Mouse (Mus musculus): ENCODE measurements around the gene Trabd2b. TPM values are rescaled to one million over a fixed set of nuclear protein-coding genes. Genes with fewer than 3 reads are reported as not detected.

The Trabd2b gene
- polyA plus RNA-seq, 1 experiment from 2014 or later: 0.37 TPM

DNA sequence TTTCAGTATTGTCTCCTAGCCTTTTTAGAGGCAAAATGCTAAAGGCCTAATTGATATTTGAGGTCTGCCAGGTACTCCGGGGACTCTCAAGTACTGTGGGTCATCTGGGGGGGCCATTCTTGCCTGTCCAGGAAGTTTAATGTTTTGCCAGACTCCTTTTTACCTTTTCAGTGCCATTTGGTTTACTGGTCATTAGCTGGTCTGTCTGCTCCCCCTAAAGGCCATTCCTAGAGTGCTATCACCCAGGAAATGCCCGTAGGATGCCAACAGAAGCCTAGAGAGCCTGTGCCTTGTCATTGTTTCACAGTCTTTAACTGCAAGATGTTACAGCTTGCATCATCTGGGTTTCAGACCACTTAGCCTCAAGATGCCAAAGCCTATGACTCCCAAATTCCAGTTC is 35.7 kb downstream of the Trabd2b start:
- Histone ChIP-seq H3K27me3 (replicated peaks; ENCODE audit: control insufficient read depth, insufficient read depth, low read length) (no peaks in the 10 kb centered on the region), H3K9ac (ENCODE audit: low read length) (no peak overlapping the region), H3K4me2 (ENCODE audit: low read length) (no peak overlapping the region), H3K4me1 (ENCODE audit: control insufficient read depth, insufficient read depth, low read length) (no peaks in the 10 kb centered on the region), H3K27ac (ENCODE audit: low read depth, low read length) (no peak overlapping the region), H3K4me3 (ENCODE audit: low read depth, low read length) (no peak overlapping the region), H3K9me3 (replicated peaks; ENCODE audit: control insufficient read depth, low read length) (no peaks in the 10 kb centered on the region), H3K36me3 (ENCODE audit: control insufficient read depth, insufficient read depth, low read length) (no peaks in the 10 kb centered on the region)
- DNase-seq (ENCODE audit: low spot score): peak; percentile 14
- ATAC-seq: no peak
- 64% methylated on average over 2 of the region's 2 CpGs for WGBS

DNA sequence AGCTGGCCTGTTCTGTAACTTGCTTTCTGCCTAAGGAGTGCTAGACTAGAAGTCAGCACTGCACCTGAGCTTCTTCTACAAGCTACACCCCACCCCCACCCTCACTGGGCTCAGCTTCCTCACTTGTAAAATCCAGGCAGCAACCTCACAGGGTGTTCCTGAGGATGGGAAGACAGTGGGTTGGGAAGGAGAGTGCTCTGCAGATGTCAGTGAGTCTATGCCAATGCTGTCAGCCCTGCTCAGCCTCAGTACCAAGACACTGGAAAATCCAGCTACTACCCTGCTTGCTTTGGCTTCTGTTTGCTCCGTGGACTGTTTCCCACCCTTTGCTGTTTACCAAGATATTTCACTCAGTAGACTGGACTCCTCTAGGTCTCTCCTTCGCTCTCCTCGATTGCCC is 36.1 kb downstream of the Trabd2b start:
- H3K9ac ChIP-seq (ENCODE audit: low read length): no peak overlapping the region
- no peaks in the 10 kb centered on the region for H3K36me3 ChIP-seq (ENCODE audit: control insufficient read depth, insufficient read depth, low read length)
- no peaks in the 10 kb centered on the region for H3K4me1 ChIP-seq (ENCODE audit: control insufficient read depth, insufficient read depth, low read length)
- H3K4me3 ChIP-seq (ENCODE audit: low read depth, low read length): no peak overlapping the region
- ATAC-seq (no peak), DNase-seq (ENCODE audit: low spot score) (no peak)
- no peak overlapping the region for H3K4me2 ChIP-seq (ENCODE audit: low read length)
- 89% methylated on average over 3 of the region's 3 CpGs for WGBS
- H3K27me3 ChIP-seq (replicated peaks; ENCODE audit: control insufficient read depth, insufficient read depth, low read length): no peaks in the 10 kb centered on the region
- H3K27ac ChIP-seq (ENCODE audit: low read depth, low read length): no peak overlapping the region
- H3K9me3 ChIP-seq (replicated peaks; ENCODE audit: control insufficient read depth, low read length): no peaks in the 10 kb centered on the region

DNA sequence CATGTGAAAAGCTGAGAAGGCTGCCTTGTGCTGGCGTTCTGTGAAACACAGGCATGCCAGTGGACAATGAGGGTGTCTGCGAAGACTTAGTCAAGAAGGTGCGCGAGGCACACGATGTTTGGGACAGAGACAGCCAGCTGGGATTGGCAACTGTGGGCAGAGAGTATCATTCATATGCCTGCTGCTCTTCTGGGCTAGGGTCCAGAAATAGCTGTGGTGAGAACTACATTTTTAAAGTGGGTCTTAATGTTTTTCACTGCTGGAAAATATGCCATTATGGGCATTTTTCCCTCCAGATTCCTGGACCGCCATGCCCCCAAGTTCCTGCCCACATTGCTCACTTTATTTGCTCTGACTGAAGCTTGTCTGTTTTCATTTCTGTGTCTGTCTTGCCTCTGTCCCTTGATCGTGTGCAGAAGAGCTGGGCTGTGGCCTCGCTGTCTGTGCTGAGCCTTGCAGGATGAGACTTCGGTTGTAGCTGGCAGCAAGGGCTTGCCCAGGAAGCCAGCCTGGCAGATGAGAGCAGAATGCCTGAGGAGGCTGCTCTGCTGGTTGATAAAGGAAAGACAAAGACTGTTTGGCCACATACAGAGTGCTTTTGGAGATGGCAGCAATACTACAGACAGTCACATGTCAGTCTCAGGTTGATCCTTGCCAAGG is 42.0 kb downstream of the Trabd2b start:
- no peaks in the 10 kb centered on the region for H3K4me1 ChIP-seq (ENCODE audit: control insufficient read depth, insufficient read depth, low read length)
- peak; percentile 46 for DNase-seq (ENCODE audit: low spot score)
- 79% methylated on average over 9 of the region's 9 CpGs for WGBS

DNA sequence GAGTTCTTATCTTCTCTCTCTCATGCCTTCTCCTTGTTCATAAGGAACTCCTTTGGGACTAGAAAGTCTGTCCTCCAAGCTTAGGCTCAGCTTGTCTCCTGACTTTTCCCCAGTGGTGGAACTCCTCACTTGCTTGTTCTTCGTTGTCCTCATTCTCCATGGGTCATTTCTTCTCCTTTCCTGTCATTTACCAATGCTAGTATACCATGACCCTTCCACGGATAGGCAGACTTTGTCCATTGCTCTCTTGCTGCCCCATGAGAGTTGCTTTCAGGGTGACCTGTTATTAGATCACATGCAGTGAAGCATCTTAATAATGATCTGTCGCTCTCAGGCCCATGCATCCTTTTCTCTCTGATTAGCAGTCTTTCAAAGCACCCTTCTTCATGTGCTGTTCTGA is 46.6 kb downstream of the Trabd2b start:
- Histone ChIP-seq H3K36me3 (ENCODE audit: control insufficient read depth, insufficient read depth, low read length) (no peaks in the 10 kb centered on the region), H3K4me2 (ENCODE audit: low read length) (no peak overlapping the region), H3K9ac (ENCODE audit: low read length) (no peak overlapping the region), H3K27me3 (replicated peaks; ENCODE audit: control insufficient read depth, insufficient read depth, low read length) (no peaks in the 10 kb centered on the region), H3K9me3 (replicated peaks; ENCODE audit: control insufficient read depth, low read length) (no peaks in the 10 kb centered on the region), H3K4me3 (ENCODE audit: low read depth, low read length) (no peak overlapping the region), H3K4me1 (ENCODE audit: control insufficient read depth, insufficient read depth, low read length) (no peaks in the 10 kb centered on the region), H3K27ac (ENCODE audit: low read depth, low read length) (no peak overlapping the region)
- ATAC-seq (no peak), DNase-seq (ENCODE audit: low spot score) (no peak)
- 83% methylated on average over 3 of the region's 3 CpGs for WGBS

More for the DNA sequence above, 42.0 kb downstream of the Trabd2b start:
- no peak overlapping the region for H3K9ac ChIP-seq (ENCODE audit: low read length)
- no peaks in the 10 kb centered on the region for H3K36me3 ChIP-seq (ENCODE audit: control insufficient read depth, insufficient read depth, low read length)
- no peak overlapping the region for H3K4me3 ChIP-seq (ENCODE audit: low read depth, low read length)
- H3K27ac ChIP-seq (ENCODE audit: low read depth, low read length): no peak overlapping the region
- no peak overlapping the region for H3K4me2 ChIP-seq (ENCODE audit: low read length)
- no peaks in the 10 kb centered on the region for H3K27me3 ChIP-seq (replicated peaks; ENCODE audit: control insufficient read depth, insufficient read depth, low read length)
- no peak for ATAC-seq
- no peaks in the 10 kb centered on the region for H3K9me3 ChIP-seq (replicated peaks; ENCODE audit: control insufficient read depth, low read length)

DNA sequence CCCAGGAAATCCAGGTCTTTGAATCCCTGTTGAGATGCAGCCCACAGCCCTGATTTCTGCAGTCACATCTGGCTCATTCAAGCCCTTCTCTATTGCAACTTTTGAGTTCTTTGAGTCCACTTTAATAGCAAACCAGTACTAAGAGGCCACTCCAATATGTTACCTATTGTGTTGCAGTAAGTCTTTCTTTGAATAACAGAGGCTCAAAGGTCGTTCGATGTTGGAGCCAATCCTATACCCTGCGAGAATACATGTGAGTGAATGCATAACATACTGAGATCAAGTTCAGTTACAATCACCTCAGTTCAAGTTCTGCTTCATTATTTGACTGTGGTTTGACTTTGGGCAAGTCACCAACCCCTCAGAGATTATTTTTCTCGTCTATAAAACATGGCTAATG is 47.5 kb downstream of the Trabd2b start:
- no peak for DNase-seq (ENCODE audit: low spot score)
- H3K4me3 ChIP-seq (ENCODE audit: low read depth, low read length): no peak overlapping the region
- H3K36me3 ChIP-seq (ENCODE audit: control insufficient read depth, insufficient read depth, low read length): no peaks in the 10 kb centered on the region
- 79% methylated on average over 4 of the region's 4 CpGs for WGBS
- no peak overlapping the region for H3K4me2 ChIP-seq (ENCODE audit: low read length)
- H3K9me3 ChIP-seq (replicated peaks; ENCODE audit: control insufficient read depth, low read length): no peaks in the 10 kb centered on the region
- no peak for ATAC-seq
- H3K4me1 ChIP-seq (ENCODE audit: control insufficient read depth, insufficient read depth, low read length): no peaks in the 10 kb centered on the region
- H3K27me3 ChIP-seq (replicated peaks; ENCODE audit: control insufficient read depth, insufficient read depth, low read length): no peaks in the 10 kb centered on the region
- H3K9ac ChIP-seq (ENCODE audit: low read length): no peak overlapping the region
- H3K27ac ChIP-seq (ENCODE audit: low read depth, low read length): no peak overlapping the region

DNA sequence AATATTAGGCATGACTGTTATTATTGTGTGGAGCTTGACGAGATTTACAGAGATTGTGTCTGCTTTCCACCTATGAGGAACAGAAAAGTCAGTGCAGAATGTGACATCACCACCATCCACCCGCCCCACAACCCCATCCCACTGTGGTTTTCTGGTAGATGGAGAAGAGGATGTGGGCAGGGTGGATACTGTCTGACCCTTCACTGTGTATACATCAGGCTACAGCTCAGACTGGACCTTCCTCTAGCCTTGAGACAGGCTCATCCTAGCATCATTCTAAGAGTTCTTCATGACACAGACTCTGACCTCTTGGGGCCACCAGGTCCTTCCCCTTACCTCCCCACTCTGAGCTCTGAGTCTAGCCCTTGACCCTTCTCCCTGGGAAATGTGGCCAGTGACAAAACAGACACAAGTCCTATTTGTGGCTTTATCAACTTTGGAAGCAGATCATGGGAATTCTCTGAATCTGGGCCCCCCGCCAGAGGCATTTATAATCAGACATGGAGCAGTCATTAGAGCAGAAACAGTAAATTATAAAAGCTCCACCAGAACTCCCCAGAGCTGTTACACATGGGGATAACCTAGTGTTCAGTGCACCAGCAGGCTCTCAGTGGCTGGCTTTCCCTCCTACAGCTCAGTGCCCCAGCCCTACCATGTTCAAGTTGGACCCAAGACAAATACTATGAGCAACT is 48.1 kb downstream of the Trabd2b start:
- H3K9me3 ChIP-seq (replicated peaks; ENCODE audit: control insufficient read depth, low read length): no peaks in the 10 kb centered on the region
- ATAC-seq (no peak), DNase-seq (ENCODE audit: low spot score) (no peak)
- H3K36me3 ChIP-seq (ENCODE audit: control insufficient read depth, insufficient read depth, low read length): no peaks in the 10 kb centered on the region
- H3K4me3 ChIP-seq (ENCODE audit: low read depth, low read length): no peak overlapping the region
- H3K4me2 ChIP-seq (ENCODE audit: low read length): no peak overlapping the region
- H3K27ac ChIP-seq (ENCODE audit: low read depth, low read length): no peak overlapping the region
- H3K27me3 ChIP-seq (replicated peaks; ENCODE audit: control insufficient read depth, insufficient read depth, low read length): no peaks in the 10 kb centered on the region
- WGBS: 77% methylated on average over 3 of the region's 3 CpGs
- H3K4me1 ChIP-seq (ENCODE audit: control insufficient read depth, insufficient read depth, low read length): 0 out of 2 replicates have a peak, but pooled peaks cover 2% of the 10 kb centered on the region
- H3K9ac ChIP-seq (ENCODE audit: low read length): no peak overlapping the region

DNA sequence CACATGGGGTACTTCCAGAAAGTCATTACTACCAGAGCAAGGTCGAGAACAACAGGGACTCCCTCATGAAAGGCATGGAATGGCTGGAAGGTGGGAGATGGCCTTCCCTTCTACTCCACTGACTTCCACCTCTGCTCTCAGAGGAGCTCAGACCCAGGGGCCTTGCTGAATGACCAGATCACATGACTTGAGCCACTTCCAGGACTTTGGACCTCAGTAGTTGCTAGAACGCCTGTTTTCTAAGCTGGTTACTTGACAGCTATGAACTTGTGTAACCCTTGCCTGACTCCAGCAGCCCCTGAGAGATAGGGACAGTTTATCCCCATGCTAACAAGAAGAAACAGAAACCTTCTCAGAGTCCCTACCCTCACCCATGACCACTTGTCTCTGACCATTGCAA is 50.6 kb downstream of the Trabd2b start:
- H3K36me3 ChIP-seq (ENCODE audit: control insufficient read depth, insufficient read depth, low read length): no peaks in the 10 kb centered on the region
- no peaks in the 10 kb centered on the region for H3K27me3 ChIP-seq (replicated peaks; ENCODE audit: control insufficient read depth, insufficient read depth, low read length)
- 0 out of 2 replicates have a peak, but pooled peaks cover 3% of the 10 kb centered on the region for H3K4me1 ChIP-seq (ENCODE audit: control insufficient read depth, insufficient read depth, low read length)
- H3K4me2 ChIP-seq (ENCODE audit: low read length): no peak overlapping the region
- ATAC-seq (no peak), DNase-seq (ENCODE audit: low spot score) (no peak)
- 85% methylated on average over 2 of the region's 2 CpGs for WGBS
- H3K9ac ChIP-seq (ENCODE audit: low read length): no peak overlapping the region
- H3K4me3 ChIP-seq (ENCODE audit: low read depth, low read length): no peak overlapping the region
- H3K27ac ChIP-seq (ENCODE audit: low read depth, low read length): no peak overlapping the region
- no peaks in the 10 kb centered on the region for H3K9me3 ChIP-seq (replicated peaks; ENCODE audit: control insufficient read depth, low read length)

DNA sequence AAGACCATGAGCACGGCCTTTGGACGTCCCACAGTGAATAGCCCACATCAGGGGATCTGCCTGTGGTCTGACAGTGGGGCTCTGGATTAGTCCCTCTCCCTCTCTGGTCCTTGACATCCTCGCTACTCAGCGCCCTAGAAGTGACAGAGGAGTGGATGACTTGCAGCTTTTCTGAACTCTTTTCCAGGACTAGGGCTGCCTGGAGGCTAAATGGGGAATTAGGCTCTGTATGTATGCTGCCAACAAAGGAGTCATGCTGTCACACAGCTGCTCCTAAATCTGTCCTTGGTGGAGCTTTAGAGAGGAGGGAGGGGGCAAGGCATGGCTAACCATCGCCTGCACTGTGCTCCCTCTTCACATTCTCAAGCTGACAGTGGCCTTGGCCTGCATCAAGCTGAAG is 53.1 kb downstream of the Trabd2b start:
- ATAC-seq: peak; percentile 32; the same call in 1 of the 2 replicates

DNA sequence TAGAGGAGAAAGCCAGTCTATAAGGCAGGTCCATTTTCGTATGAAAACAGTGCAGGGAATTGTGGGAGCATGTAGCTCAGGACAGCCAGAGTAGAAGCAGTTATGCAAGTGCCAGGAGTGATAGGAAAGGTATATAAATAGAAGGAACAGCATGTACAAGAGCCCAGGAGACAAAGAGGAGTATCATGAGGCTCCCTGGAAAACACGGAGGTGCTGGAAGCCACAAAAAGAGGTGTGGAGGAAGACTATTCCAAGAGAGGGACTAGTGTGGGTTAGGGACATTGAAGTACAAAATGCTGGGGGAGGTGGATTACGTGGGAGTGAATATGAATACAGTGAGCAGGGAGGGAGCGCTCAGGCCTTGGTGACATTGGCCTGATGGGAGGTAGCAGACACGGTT is 53.9 kb downstream of the Trabd2b start:
- Histone ChIP-seq H3K9me3 (replicated peaks; ENCODE audit: control insufficient read depth, low read length) (no peaks in the 10 kb centered on the region), H3K9ac (ENCODE audit: low read length) (no peak overlapping the region), H3K4me2 (ENCODE audit: low read length) (no peak overlapping the region), H3K4me1 (ENCODE audit: control insufficient read depth, insufficient read depth, low read length) (0 out of 2 replicates have a peak, but pooled peaks cover 3% of the 10 kb centered on the region), H3K27ac (ENCODE audit: low read depth, low read length) (no peak overlapping the region), H3K4me3 (ENCODE audit: low read depth, low read length) (no peak overlapping the region), H3K36me3 (ENCODE audit: control insufficient read depth, insufficient read depth, low read length) (no peaks in the 10 kb centered on the region), H3K27me3 (replicated peaks; ENCODE audit: control insufficient read depth, insufficient read depth, low read length) (no peaks in the 10 kb centered on the region)
- DNase-seq (ENCODE audit: low spot score) (no peak), ATAC-seq (no peak)
- WGBS: 80% methylated on average over 5 of the region's 5 CpGs

More for the DNA sequence above, 53.1 kb downstream of the Trabd2b start:
- H3K27me3 ChIP-seq (replicated peaks; ENCODE audit: control insufficient read depth, insufficient read depth, low read length): no peaks in the 10 kb centered on the region
- no peak overlapping the region for H3K9ac ChIP-seq (ENCODE audit: low read length)
- 7% methylated on average over 5 of the region's 5 CpGs for WGBS
- DNase-seq (ENCODE audit: low spot score): peak; percentile 28
- no peak overlapping the region for H3K27ac ChIP-seq (ENCODE audit: low read depth, low read length)
- no peak overlapping the region for H3K4me3 ChIP-seq (ENCODE audit: low read depth, low read length)
- no peak overlapping the region for H3K4me2 ChIP-seq (ENCODE audit: low read length)
- no peaks in the 10 kb centered on the region for H3K36me3 ChIP-seq (ENCODE audit: control insufficient read depth, insufficient read depth, low read length)
- no peaks in the 10 kb centered on the region for H3K9me3 ChIP-seq (replicated peaks; ENCODE audit: control insufficient read depth, low read length)
- 0 out of 2 replicates have a peak, but pooled peaks cover 3% of the 10 kb centered on the region for H3K4me1 ChIP-seq (ENCODE audit: control insufficient read depth, insufficient read depth, low read length)

Data from forebrain, embryonic 14.5 days (tissue).